Mouse (Mus musculus): ENCODE data around the gene Rhobtb1. TPM values are rescaled to one million over a fixed set of nuclear protein-coding genes. Genes with fewer than 3 reads are reported as not detected.

The Rhobtb1 gene
- polyA plus RNA-seq, 1 experiment: 12.8 TPM

- Histone ChIP-seq H3K27ac (ENCODE audit: insufficient read depth, low read depth, low read length) (no peak overlapping the region), H3K4me1 (ENCODE audit: control insufficient read depth, insufficient read depth, low read length) (peaks cover 16% of the 10 kb centered on the region), H3K4me3 (ENCODE audit: insufficient read depth, low read length) (no peak overlapping the region)
- no peak for TF ChIP-seq CTCF (IDR thresholded peaks at IDR 0.05; ENCODE audit: low read depth, low read length)
- TF ChIP-seq POLR2A (IDR thresholded peaks at IDR 0.05; ENCODE audit: borderline replicate concordance, low read depth, low read length): no peak
These were observed 154.4 kb downstream of the Rhobtb1 start for GRCm38 (mm10) chr10:69305600-69305999.

- Histone ChIP-seq H3K4me1 (ENCODE audit: control insufficient read depth, insufficient read depth, low read length) (peaks cover 16% of the 10 kb centered on the region), H3K27ac (ENCODE audit: insufficient read depth, low read depth, low read length) (no peak overlapping the region), H3K4me3 (ENCODE audit: insufficient read depth, low read length) (no peak overlapping the region)
- TF ChIP-seq CTCF (IDR thresholded peaks at IDR 0.05; ENCODE audit: low read depth, low read length): peak; percentile 87
- no peak for TF ChIP-seq POLR2A (IDR thresholded peaks at IDR 0.05; ENCODE audit: borderline replicate concordance, low read depth, low read length)
These were observed 155.0 kb downstream of the Rhobtb1 start for GRCm38 (mm10) chr10:69306205-69306604.

GRCm38 (mm10) chr10:69307067-69307466, 155.8 kb downstream of the Rhobtb1 start:
- no peak overlapping the region for H3K27ac ChIP-seq (ENCODE audit: insufficient read depth, low read depth, low read length)
- no peak for TF ChIP-seq POLR2A (IDR thresholded peaks at IDR 0.05; ENCODE audit: borderline replicate concordance, low read depth, low read length)
- peak; percentile 80 for TF ChIP-seq CTCF (IDR thresholded peaks at IDR 0.05; ENCODE audit: low read depth, low read length)
- H3K4me3 ChIP-seq (ENCODE audit: insufficient read depth, low read length): no peak overlapping the region
- H3K4me1 ChIP-seq (ENCODE audit: control insufficient read depth, insufficient read depth, low read length): peaks cover 16% of the 10 kb centered on the region

DNA sequence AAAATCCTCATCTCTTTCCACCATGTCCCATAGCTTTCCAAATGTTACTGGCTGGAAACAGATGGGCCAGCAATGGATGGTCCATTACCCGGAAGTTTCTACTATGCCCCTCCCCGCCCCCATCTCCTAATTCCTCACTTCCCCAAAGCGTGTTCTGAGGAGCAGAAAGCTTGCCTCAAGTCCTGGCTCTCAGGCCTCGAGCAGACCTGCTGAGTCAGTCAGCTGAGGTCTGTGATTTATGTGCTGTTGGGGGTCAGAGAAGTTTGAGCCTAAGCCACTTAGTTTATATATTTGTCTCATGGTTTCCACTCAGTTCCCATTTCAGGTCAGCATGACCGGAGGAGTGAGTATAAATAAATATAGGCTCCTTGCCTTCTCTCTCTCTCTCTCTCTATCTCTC, 157.9 kb downstream of the Rhobtb1 start:
- no peak overlapping the region for H3K4me3 ChIP-seq (ENCODE audit: insufficient read depth, low read length)
- TF ChIP-seq POLR2A (IDR thresholded peaks at IDR 0.05; ENCODE audit: borderline replicate concordance, low read depth, low read length) (no peak), CTCF (IDR thresholded peaks at IDR 0.05; ENCODE audit: low read depth, low read length) (no peak)
- H3K27ac ChIP-seq (ENCODE audit: insufficient read depth, low read depth, low read length): peak overlapping the region; percentile 68
- peaks cover 16% of the 10 kb centered on the region for H3K4me1 ChIP-seq (ENCODE audit: control insufficient read depth, insufficient read depth, low read length)

DNA sequence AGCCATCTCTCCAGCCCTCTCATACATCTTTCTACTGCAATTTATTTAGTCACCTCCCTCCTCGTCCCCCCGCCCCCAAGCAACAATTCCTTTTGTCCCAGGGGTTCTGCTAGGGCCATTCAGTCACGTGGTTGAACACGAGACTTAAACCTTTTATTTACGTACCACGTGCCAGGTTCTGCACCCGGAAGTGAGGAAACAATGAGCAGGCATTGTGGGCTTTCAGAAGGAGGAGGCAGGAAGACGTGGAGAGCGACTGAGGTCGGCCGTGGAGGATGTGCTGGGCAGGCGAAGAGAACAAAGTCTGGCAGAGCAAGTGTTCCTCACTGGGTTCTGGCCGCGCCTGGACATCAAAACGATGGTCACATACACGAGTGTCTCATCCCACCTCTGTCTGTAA, 160.6 kb downstream of the Rhobtb1 start:
- no peak overlapping the region for H3K4me3 ChIP-seq (ENCODE audit: insufficient read depth, low read length)
- no peak overlapping the region for H3K27ac ChIP-seq (ENCODE audit: insufficient read depth, low read depth, low read length)
- H3K4me1 ChIP-seq (ENCODE audit: control insufficient read depth, insufficient read depth, low read length): peaks cover 16% of the 10 kb centered on the region
- TF ChIP-seq CTCF (IDR thresholded peaks at IDR 0.05; ENCODE audit: low read depth, low read length) (no peak), POLR2A (IDR thresholded peaks at IDR 0.05; ENCODE audit: borderline replicate concordance, low read depth, low read length) (no peak)

DNA sequence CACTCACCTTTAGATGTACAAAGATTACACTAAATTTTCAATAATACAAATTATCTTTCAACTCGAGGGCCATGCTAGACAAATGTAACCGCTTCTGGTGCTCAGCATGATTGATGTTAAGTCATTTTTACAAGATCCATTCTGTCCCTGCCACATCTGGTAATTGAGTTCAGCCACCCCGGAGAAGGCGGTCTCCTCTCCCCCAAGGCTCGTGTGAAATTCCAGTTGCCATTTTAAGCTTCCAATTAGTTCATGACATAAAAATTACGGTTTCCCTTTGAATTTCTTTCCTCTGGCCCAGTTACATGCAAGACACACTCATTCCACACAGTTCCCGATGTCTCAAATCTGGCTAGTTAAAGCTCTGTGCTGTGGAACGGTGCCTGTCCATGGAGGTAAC, 162.7 kb downstream of the Rhobtb1 start:
- peaks cover 11% of the 10 kb centered on the region for H3K4me1 ChIP-seq (ENCODE audit: control insufficient read depth, insufficient read depth, low read length)
- no peak for TF ChIP-seq CTCF (IDR thresholded peaks at IDR 0.05; ENCODE audit: low read depth, low read length)
- no peak overlapping the region for H3K27ac ChIP-seq (ENCODE audit: insufficient read depth, low read depth, low read length)
- H3K4me3 ChIP-seq (ENCODE audit: insufficient read depth, low read length): no peak overlapping the region

- H3K4me1 ChIP-seq (ENCODE audit: control insufficient read depth, insufficient read depth, low read length): peaks cover 5% of the 10 kb centered on the region
- TF ChIP-seq POLR2A (IDR thresholded peaks at IDR 0.05; ENCODE audit: borderline replicate concordance, low read depth, low read length): no peak
- no peak for TF ChIP-seq CTCF (IDR thresholded peaks at IDR 0.05; ENCODE audit: low read depth, low read length)
- H3K27ac ChIP-seq (ENCODE audit: insufficient read depth, low read depth, low read length): no peak overlapping the region
- H3K4me3 ChIP-seq (ENCODE audit: insufficient read depth, low read length): no peak overlapping the region
These were observed 167.3 kb downstream of the Rhobtb1 start for GRCm38 (mm10) chr10:69318514-69318913.

DNA sequence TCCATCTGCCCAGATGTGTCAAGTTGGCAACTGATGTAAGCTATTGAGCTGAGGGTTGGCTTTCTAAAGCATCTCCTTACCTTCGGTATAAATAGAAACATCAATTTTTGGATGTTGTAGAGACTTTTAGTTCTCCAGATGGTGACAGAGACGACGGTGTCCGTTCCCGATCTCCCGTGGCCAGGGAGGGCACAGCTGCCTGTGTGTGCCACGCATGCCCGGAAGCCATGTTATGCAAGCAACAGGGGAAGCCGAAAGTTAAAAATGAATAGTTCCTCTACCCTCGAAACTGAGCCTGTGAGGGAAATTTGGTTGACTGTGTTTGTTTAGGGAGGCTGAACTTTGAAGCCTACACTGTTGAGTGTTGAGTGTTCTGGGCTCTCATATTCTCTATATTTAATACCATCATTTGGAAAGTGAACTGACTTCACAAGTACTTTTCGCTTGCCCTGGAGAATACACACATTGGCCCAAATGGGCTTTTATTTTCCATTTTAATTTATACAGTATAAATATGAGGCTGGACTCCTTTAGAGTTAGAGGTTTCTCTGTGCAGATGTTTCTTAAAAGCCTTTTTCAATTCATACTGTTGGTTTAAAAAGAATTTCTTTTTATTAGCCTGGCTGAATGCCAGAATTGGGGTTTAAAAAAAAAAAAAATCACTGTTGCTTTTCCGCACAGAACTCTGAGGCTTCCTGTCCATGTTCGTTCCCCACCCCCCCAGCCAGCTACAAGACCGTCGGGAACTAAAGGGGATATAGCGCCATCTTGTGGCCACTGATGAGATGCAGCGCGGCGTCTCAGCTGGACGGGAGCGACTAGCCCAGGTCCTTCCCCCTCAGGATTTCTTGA, 169.7 kb downstream of the Rhobtb1 start:
- Histone ChIP-seq H3K4me3 (ENCODE audit: insufficient read depth, low read length) (no peak overlapping the region), H3K4me1 (ENCODE audit: control insufficient read depth, insufficient read depth, low read length) (peaks cover 5% of the 10 kb centered on the region), H3K27ac (ENCODE audit: insufficient read depth, low read depth, low read length) (no peak overlapping the region)
- TF ChIP-seq POLR2A (IDR thresholded peaks at IDR 0.05; ENCODE audit: borderline replicate concordance, low read depth, low read length) (no peak), CTCF (IDR thresholded peaks at IDR 0.05; ENCODE audit: low read depth, low read length) (peak; percentile 92)

DNA sequence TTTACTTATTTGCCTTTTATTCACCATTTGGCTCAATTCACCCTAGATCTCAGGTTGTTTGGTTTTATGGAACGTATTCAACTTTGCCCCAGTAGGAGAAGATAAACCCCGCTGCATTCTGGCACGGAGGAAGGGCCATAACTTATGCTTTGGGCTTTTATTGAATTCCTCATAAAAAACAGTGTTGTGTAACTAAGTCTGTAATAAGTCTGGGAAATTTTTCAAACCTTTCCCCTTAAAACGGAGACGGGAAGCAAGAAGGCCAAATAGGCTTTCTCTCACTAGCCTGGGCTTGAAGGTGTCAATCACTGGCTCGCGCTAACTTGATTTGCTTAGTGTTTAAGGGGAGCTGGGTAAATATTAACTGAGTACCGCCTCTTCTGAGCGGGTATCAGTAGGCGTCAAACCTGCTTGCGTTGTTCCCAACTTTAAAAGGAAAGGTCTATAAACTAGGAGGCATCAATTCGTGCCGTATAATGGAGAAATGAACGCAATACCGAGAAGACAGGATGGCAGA, 170.3 kb downstream of the Rhobtb1 start:
- peaks cover 5% of the 10 kb centered on the region for H3K4me1 ChIP-seq (ENCODE audit: control insufficient read depth, insufficient read depth, low read length)
- TF ChIP-seq POLR2A (IDR thresholded peaks at IDR 0.05; ENCODE audit: borderline replicate concordance, low read depth, low read length): no peak
- no peak for TF ChIP-seq CTCF (IDR thresholded peaks at IDR 0.05; ENCODE audit: low read depth, low read length)
- no peak overlapping the region for H3K4me3 ChIP-seq (ENCODE audit: insufficient read depth, low read length)
- H3K27ac ChIP-seq (ENCODE audit: insufficient read depth, low read depth, low read length): no peak overlapping the region

GRCm38 (mm10) chr10:69323986-69324385, 172.8 kb downstream of the Rhobtb1 start:
- no peak for TF ChIP-seq CTCF (IDR thresholded peaks at IDR 0.05; ENCODE audit: low read depth, low read length)
- no peak for TF ChIP-seq POLR2A (IDR thresholded peaks at IDR 0.05; ENCODE audit: borderline replicate concordance, low read depth, low read length)
- Histone ChIP-seq H3K4me3 (ENCODE audit: insufficient read depth, low read length) (no peak overlapping the region), H3K4me1 (ENCODE audit: control insufficient read depth, insufficient read depth, low read length) (peaks cover 5% of the 10 kb centered on the region), H3K27ac (ENCODE audit: insufficient read depth, low read depth, low read length) (no peak overlapping the region)
